Mouse (Mus musculus) cerebellum, postnatal 36 days (tissue): ENCODE measurements around the gene Sestd1.

Experiments used
- DNase-seq, 2 experiments: peaks; one replicate each; pipeline ENCODE4 v3.0.0; 2021 to 2022; ENCODE audit warnings: mixed read lengths in 2 of 2

The Sestd1 gene

DNA sequence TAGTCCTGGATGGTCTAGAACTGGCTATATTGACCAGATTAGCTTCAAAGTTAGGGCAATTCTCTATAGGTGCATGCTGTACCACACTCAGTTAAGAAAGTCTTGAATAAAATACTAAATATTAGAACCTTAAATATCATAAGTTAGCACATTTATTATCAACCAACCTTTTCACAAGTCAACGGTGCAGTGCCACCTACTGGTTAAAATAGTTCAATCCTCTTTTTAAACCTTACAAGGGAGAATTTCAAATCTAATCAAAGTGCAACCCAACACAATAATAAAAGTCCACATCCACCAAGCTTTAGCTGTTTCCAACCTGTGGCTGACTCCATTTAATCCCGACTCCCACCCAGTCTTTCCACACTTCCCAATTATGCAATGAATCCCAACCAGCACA, 76.5 kb downstream of the Sestd1 start:
- DNase-seq = no peak

DNA sequence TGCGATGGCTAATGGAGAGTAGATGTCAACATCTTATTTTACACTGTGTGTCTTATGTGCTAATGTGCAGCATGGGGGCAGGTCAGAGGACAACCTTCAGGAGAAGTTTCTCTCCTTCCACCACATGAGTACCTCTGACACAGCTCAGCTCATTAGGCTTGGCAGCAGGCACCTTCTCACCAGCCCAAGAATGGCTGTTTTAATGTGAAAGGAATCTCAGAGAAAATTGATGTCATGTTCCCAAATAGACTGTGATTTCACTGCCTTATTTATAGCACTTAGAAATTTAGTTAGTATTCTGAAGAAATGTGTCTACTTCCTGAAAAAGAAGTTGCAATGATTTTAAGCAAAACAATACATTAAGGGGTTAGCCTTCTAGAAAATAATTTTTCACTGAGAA, 78.5 kb downstream of the Sestd1 start:
- no peak for DNase-seq

DNA sequence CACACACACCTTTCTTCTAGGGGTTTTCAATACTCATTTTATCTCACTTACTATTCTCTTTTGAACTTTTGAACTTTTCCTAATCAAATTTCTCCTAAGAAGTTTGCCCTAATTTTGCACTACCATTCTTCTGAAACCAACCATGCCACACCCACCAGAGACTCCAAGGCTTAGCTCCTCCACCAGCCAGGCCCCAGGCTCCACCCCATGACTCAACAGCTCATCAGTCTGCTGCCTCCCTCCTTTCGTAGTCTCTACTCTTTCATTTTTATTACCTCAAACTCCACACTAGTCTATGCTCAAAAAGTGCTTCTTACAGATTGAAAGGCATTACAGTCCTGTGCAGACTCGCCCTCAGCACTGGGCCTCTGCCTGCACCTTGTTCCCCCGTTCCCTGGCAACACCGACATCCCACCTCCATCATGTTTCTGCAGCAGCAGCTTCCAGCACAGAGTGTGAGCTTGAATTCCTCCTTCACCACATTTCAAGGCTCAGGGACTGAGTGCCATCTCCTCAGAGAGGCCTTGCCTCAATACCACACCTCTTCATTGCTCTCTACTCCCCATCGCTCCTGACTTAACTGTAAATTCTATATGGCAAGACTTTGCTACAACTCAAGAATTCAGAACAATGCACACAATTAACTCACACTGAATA, 79.3 kb downstream of the Sestd1 start:
- DNase-seq = no peak

DNA sequence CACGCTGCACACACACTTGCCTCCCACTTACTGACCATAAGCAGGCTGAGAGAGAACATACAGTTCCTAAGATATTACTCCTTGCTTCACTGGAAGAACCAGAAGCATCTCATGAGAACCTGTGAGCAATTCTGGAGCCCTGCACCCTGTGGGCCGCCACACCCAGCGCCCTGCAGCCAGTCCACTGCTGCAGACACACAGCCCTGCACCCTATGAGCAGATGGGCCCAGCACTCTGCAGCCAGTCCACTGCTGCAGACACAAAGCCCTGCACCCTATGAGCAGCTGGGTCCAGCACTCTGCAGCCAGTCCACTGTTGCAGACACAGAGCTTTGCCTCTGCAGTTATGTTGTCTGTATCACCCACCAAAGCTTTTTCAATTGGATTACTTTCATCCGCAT, 80.0 kb downstream of the Sestd1 start:
- no peak for DNase-seq

DNA sequence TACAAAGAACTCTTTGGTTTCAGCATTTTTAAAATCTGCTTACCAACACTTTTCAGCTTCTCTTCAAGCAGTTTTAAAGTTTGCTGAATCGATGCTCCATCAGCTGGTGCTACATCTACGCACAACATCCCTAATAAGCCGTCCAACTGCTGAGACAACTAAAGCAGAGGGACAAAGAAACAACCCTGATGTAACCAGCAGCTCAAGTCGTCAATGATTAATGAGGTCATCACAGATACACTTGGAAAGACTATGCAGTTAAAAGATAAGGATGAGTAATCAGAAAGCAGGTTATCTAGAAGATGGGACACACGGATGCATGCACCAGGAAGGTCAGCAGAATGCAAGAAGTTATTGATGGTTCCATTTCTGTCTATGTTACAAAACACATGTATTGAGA, 82.1 kb downstream of the Sestd1 start:
- no peak for DNase-seq

DNA sequence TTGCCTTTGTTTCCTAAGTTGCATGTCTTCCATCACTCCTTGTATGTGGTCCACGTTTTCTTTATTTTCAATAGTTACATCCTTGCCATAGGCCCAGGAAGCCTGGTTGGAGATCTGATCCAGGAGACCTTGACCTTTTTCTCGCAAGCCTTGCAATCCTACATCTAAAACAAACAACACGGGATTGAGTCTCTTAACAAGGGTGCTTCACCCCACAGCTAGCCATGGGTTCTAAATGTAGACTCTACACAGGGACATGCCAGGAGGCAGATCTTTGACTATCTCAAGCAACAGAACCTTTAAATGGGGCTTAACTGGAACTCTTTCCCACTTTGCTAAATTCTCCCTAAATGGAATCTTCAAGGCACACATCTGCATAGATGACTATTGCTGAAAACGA, 83.6 kb downstream of the Sestd1 start:
- no peak for DNase-seq

DNA sequence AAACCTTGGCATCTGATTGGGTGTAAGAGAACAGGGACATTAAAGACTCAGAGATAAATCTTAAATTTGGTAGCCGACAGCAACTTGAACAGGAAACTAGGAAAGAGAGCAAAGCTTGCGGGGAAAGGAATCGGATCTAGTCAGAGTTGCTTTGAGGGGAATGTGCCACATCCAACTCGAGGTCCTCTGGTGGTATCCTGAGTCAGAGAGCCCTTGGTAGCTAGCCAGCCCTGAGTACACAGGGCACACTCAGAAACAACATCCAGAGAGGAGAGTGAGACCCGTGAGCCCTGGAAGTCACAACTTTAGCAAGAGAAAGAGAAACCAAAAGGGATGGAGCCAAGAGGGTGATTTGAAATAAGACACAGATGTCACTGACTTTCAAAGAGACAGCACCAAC, 85.3 kb downstream of the Sestd1 start:
- DNase-seq = no peak

DNA sequence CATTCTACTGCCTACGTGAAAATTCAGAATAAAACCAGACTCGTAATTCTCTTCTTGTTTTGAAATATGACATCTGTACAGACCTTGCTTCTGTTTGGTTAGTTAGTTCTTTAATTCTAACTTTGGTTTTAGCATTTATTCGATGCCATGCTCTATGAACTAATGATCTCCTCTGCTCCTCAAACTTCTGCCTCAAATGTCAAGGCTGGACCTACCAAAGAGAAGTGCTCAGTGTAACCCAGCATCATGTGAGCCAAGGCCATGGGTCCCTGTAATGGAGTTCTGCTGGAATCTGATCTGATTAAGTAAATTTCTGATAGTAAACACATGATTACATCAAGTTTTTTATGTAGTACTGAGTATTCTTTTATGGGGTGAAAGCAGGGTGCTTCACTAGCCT, 88.6 kb downstream of the Sestd1 start:
- no peak for DNase-seq

DNA sequence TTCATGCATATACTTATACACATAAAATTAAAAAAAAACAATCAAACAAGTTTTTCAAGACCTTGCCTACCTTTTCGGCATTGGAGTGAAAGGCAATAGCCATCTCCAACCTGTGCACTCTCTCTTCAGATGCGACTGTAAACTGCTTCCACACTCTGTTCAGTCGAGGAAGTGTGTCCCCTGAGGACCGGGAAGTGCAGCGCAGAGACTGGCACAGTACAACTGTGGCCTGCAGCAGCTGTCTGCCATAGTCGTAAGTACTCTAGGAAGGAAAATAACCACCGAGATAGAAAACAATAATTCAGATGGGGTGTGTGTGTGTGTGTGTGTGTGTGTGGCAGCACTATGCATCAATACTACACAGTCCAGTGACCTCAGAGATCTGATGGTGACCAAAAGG, 89.5 kb downstream of the Sestd1 start:
- DNase-seq = no peak

DNA sequence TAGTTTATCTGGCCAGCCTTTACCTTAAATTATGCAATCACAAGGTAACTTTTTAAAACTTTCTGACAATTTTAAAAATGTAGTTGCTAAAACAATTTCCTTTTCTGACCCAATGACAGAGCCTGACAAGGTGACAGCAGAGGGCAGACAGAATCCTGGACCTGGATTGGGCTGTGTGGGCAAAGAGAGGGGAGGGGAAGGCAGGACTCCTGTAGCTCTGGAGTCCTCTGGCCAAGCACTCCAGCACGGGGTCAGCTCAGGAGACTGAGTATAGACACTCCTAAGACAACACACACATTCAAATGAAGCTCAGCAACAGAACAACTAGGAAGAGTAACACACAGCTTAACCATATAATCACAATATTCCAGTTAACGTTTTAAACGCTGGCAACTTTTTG, 90.1 kb downstream of the Sestd1 start:
- no peak for DNase-seq

DNA sequence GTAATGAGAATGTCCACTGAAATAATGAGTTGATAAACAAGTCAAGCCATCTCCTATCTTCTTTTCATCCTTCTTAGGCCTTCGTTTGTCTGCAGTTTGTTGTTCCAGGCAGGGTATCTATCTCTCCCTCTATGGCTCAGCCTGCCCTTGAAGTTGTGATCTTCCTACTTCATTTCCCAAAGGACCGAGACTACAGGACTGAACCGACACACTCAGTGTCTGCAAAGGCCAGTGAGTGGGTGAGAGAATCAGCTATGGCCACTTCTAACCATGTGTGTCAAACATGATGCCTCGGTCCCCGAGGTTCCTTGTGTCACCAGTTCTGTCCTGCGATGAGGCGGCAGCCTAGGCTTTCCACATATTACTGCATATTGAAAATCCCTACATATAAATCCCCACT, 90.7 kb downstream of the Sestd1 start:
- DNase-seq = no peak

DNA sequence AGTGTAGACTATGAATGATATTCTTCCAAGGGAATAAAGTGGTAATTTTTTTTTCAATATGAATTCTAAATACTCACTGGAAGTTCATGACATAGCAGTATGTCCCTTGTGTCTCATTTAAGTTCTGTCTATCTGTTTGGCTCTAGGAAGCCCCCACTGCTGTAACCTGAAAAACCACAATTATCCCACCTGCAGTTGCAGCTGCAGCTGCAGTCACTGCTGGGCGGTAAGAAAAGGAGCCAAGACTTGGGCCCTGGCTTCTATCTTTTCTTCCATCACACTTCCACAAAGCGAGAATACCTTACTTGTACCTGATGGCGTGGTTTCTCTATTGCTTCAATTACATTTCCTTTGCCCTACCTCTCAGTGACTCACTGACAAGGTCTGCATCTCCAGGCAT, 92.9 kb downstream of the Sestd1 start:
- no peak for DNase-seq

DNA sequence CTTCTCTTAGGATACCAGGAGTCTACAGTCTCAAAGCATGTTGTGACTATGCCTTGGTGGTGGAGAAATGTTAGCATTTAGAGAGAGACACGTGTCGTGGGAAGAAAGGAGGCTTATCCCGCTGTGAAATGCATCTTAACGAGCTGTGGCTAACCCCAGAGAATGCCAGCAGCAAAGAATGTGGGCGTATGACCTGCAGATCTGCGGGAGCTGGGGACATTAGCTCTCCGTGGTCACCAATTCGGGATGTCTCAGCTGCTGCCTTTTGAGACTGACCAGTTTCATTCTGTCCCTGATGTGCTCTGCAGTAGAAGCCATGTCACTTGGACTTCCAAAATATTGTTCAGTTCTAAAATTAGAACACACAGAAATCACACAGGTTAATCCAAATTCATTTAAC, 93.5 kb downstream of the Sestd1 start:
- no peak for DNase-seq

DNA sequence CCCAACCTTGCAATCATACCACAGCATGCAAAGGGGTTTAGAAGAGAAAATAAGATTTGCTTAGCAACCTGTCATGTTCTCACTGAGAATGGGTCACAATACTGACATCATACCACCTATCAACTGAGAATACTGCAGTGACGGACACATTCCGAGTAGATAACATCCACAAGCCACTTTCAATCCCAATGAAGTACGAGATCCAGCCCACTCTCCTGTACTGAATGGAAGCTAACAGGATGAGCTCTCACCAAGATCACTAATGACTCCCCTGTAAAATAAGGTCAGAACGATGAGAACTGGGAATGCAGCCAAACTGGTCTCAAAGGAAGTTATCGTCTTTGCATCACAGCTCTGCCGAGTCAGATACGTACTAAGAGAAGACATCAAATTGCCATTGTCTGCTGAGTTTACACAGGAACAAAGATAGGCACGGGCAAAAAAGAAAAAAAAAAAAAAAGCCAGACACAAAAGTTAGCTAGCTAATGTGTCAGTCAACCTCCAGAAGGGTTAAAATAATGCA, 96.3 kb downstream of the Sestd1 start:
- DNase-seq = no peak

DNA sequence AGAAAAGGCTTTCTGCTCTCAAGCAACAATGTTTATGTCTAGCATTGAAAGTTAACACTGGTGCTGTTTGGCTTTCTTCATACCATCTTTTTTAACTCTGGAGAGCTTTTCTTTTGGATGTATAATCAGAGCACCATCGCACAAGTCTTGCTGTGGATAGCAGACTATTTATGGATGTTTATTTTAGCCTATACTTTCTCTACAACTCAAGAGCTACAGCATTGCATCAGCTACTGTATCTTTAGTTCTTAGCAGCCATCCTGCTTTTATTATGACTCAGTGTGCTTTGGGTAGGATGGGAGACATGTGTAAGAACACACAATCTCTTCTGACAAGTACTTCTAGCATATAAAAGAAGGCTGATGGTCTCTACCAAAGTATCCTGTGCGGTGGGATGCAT, 96.7 kb downstream of the Sestd1 start:
- DNase-seq = no peak

DNA sequence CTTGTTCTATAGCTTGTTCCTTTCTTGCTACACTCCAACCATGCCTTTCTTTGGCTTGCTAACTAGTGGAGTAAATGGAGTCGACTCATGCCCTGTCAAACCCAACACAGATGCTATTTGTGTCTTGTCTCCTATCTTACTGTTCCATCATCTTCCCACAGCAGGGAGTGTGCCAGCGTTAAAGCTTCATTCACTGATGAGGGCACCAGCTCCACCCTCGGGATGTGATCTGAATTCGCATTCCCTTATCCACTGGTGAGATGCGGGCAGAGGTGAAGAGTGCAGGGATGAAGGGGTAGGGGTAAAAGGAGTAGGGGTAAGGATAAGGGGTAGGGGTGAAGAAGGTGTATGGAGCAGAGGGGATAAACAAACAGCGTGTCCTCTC, 97.4 kb downstream of the Sestd1 start:
- no peak for DNase-seq

DNA sequence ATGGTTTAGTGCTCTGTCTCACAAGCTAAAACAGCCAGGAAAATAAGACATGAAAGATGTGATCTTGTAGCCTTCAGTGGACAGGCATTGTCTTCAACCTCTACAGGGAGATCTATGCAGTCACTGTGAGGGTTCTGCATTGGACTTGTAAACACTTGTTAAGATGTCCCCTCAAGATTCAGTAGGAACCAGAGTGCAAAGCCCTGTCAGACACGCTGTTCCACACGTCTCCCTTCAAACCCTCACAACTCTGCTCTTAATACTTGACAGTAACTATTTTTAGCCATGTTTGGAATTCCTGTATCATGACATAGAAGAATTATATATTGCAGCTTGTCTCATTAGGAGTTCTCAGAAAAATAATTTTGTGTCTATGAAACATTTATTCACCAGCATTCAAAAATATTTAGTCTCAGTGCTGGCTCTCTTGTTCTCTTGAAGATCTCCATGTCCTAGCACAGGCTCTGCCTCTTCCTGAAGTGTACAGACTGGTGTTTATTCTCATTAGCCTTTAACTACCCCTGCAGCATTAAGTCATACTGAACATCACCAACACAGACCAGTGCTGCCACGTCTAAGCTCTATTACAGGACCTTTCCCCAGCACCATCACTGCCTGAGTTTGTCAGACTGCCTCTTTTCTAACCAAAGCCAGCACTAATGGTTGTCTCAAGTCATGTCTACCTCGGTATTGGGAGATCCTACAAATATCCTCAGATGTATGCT, 98.0 kb downstream of the Sestd1 start:
- no peak for DNase-seq

DNA sequence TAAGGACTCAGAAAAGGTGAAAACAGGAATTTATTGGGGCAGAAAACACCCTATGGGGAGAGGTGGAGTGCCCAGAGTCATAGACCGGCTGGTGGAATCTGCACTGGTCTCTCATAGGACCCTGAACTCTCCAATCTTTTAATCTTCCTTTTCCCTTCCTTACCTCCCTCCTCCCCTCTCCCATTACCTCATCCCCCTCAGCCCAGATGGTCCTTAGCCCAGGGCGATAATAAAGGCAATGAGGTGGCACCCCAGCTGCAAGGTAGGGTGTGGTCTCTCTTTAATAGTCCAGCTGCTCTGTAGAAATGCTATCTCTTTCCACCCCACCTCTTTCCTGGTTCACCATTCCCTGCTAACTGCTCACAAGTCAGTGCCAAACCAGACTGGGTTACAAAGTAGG, 102.9 kb downstream of the Sestd1 start:
- DNase-seq = no peak

DNA sequence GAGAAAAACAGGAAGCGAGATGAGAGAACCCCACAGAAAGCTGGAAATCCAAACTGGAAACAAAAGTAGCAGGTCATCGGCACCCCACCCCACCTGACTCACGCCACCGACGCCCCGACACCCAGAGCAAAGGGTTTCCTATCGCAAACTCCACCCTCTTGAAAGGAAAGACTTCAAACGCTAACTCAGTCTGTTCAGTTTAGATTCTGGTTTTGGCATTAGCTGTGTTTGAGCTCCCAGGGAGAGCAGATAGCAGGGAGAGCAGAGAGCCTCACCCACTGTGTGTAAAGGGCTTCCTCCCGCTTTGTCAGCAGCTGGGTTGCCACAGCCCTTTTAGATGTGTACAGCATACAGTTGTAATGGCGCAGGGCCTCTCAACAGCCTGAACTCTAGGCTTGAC, 104.0 kb downstream of the Sestd1 start:
- DNase-seq = no peak

DNA sequence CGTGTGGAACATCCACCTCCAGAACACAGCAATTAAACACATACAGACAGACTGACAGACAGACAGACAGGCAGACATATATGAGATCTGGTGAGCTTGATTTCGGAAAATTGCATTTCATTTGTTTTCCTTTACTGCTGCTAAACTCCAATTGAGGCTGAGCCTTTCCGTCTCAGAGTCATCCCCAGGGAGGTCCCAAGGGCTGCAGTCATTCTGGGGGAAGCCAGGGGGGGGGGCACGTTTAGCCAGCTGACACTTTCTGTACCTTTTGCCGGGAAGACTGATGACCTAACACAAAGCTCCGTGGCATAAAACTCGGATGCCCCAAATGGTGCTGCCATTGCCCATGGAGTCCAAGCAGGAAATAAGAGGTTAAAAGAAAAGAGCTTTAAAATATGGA, 105.0 kb downstream of the Sestd1 start:
- DNase-seq = no peak

DNA sequence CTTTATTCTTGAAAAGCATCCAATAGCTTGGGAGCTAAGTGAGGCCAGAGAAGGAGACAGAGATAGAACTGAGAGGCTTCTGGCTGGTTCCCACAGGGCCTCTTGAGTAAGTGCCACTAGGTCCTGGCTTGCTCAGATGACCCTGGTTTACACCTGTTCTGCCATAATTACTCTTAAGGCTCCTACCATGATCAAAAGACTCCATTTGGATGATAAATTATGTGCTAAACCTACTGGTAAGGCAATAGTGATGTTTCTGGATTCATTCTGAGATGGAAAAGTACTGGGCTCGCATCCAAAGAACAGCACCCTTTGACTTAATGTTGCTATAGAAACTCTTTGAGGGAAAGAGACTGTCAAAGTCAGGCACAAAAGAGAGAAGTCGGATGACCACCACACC, 106.1 kb downstream of the Sestd1 start:
- DNase-seq = no peak

DNA sequence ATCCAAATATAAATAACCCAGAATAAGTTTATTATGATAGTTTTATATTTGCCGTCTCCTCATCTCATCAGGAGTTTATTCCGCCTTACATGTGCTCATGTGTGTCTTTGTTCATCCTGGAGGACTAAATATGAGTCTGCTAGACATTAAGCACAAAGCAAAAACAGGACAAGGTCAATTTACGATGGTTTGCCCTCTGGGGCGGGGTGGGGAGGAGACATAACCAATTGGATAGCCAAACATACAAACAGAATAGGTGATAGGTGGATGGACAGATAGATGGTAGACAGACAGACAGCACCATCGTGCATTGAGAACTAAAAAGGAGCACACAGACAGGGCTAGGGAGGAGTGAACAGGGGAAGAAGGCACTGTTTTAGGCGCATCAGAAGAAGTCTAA, 106.6 kb downstream of the Sestd1 start:
- DNase-seq = no peak

DNA sequence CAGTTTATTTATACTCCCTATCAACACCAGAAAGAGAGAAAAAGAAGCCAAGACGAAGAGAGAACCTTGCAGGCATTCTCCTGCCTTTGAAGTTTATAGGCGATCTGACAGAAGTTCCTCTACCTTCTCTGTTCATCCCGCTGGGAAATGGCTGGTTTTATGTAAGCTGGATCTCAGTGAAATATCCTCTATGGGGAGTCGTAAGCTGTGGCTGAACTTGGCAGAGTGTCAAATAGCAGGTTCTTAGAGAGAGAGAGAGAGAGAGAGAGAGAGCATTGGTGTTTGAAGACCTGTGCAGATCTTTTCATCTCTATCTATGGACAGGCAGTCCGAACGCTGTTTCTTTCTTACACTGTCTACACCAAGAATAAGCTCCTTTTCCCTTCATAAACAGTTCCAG, 107.0 kb downstream of the Sestd1 start:
- no peak for DNase-seq

DNA sequence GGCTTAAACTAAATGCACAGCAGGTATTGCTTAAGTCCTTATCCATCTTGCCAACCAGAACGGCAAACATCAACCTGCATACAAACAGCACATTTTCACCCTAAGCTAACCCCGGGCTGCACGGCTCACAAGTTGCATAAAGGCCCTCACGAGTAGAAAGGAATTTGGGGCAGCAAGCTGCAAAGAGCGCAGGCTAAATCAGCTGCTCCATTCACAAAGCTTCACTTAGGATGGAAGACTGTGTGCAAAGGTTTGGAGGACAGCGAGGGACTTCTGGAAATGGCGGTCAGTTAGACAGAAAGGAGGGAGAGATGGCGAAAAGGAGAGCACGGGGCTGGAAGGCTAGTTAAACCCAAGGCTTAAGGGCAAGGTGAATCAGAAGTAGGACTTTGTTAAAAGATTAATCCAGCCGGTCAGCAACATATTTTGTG, 108.1 kb downstream of the Sestd1 start:
- DNase-seq = no peak
